Mouse (Mus musculus) embryonic facial prominence, embryonic 11.5 days (tissue): ENCODE data around the gene Prkd1. TPM values are rescaled to one million over a fixed set of nuclear protein-coding genes. Genes with fewer than 3 reads are reported as not detected.

Experiments used
- ATAC-seq: fragments of 200-750 bp; cut with Nextera tagmentation; replicated peaks from 2 replicates; pipeline ENCODE4 v1.8.0; 2017; ENCODE audit warnings: low read depth; ENCODE audit not compliant: insufficient number of reproducible peaks, low FRiP score, low TSS enrichment
- DNase-seq: peaks from one replicate; pipeline ENCODE4 v3.0.0-alpha.2; 2015; ENCODE audit warnings: low spot score
- H3K27ac ChIP-seq: fragments of 300-500 bp; sonication (generic); replicated peaks from 2 replicates; pipeline ENCODE4 v1.5.1; 2014; ENCODE audit warnings: mild to moderate bottlenecking, low read depth, low read length, control low read depth
- H3K27me3 ChIP-seq: fragments of 300-500 bp; sonication (generic); 2 replicates; pipeline ENCODE4 v1.6.1; 2014; ENCODE audit warnings: mild to moderate bottlenecking, low read length, moderate library complexity, mixed read lengths; ENCODE audit not compliant: control insufficient read depth, insufficient read depth
- H3K36me3 ChIP-seq: fragments of 300-500 bp; sonication (generic); replicated peaks from 2 replicates; pipeline ENCODE4 v1.6.1; 2014; ENCODE audit warnings: low read depth, mild to moderate bottlenecking, low read length, moderate library complexity, mixed read lengths; ENCODE audit not compliant: control insufficient read depth, insufficient read depth
- H3K4me1 ChIP-seq: fragments of 300-500 bp; sonication (generic); 2 replicates; pipeline ENCODE4 v1.6.1; 2014; ENCODE audit warnings: low read length, mixed read lengths; ENCODE audit not compliant: control insufficient read depth, insufficient read depth
- H3K4me2 ChIP-seq: fragments of 300-500 bp; sonication (generic); 2 replicates; pipeline ENCODE4 v1.6.1; 2014; ENCODE audit warnings: low read depth, mild to moderate bottlenecking, control low read depth, low read length, moderate library complexity
- H3K4me3 ChIP-seq: fragments of 300-500 bp; sonication (generic); 2 replicates; pipeline ENCODE4 v1.5.1; 2014; ENCODE audit warnings: low read depth, low read length, control low read depth
- H3K9ac ChIP-seq: fragments of 300-500 bp; sonication (generic); replicated peaks from 2 replicates; pipeline ENCODE4 v1.6.1; 2014; ENCODE audit warnings: mild to moderate bottlenecking, control low read depth, low read length
- H3K9me3 ChIP-seq: fragments of 300-500 bp; sonication (generic); replicated peaks from 2 replicates; pipeline ENCODE4 v1.6.1; 2016; ENCODE audit warnings: mild to moderate bottlenecking, low read length, inconsistent platforms, mixed read lengths; ENCODE audit not compliant: control insufficient read depth
- WGBS: fragments of 180-500 bp; shearing (Covaris S2); extraction: QIAGEN DNeasy Blood & Tissue Kit; methylation state at CpG from one replicate; pipeline ENCODE4 v1.1.7; 2014; 5-methylcytosine and 5-hydroxymethylcytosine counted together
- polyA plus RNA-seq: library from polyadenylated mRNA; unstranded; fragments of >200 nt; fragmentation: Nextera tagmentation; extraction: Ambion mirVana; gene quantifications from 2 replicates; pipeline ENCODE4 v1.2.1, GENCODE M21; 2014

The Prkd1 gene
- polyA plus RNA-seq, 1 experiment from 2014 or later = 7.3 TPM

GRCm38 (mm10) chr12:50451761-50452160, 197.1 kb downstream of the Prkd1 start:
- Histone ChIP-seq H3K4me1 (no peaks in the 10 kb centered on the region), H3K36me3 (no peaks in the 10 kb centered on the region), H3K9ac (no peak overlapping the region), H3K4me2 (no peak overlapping the region), H3K27ac (no peak overlapping the region), H3K9me3 (no peaks in the 10 kb centered on the region), H3K27me3 (no peaks in the 10 kb centered on the region), H3K4me3 (no peak overlapping the region)
- ATAC-seq (no peak), DNase-seq (no peak)
- 95% methylated on average over 3 of the region's 3 CpGs for WGBS

- WGBS = 66% methylated on average over 6 of the region's 6 CpGs
- H3K27ac ChIP-seq = no peak overlapping the region
- DNase-seq (no peak), ATAC-seq (no peak)
- no peak overlapping the region for H3K4me3 ChIP-seq
- no peak overlapping the region for H3K4me2 ChIP-seq
- no peaks in the 10 kb centered on the region for H3K36me3 ChIP-seq
- H3K9me3 ChIP-seq = no peaks in the 10 kb centered on the region
- H3K27me3 ChIP-seq = no peaks in the 10 kb centered on the region
- H3K4me1 ChIP-seq = no peaks in the 10 kb centered on the region
- H3K9ac ChIP-seq = no peak overlapping the region
Measured at GRCm38 (mm10) chr12:50436660-50437059, 212.2 kb downstream of the Prkd1 start.

GRCm38 (mm10) chr12:50430129-50430703, 218.7 kb downstream of the Prkd1 start:
- no peak for ATAC-seq
- H3K27me3 ChIP-seq = no peaks in the 10 kb centered on the region
- H3K4me1 ChIP-seq = no peaks in the 10 kb centered on the region
- H3K36me3 ChIP-seq = no peaks in the 10 kb centered on the region
- WGBS = 79% methylated on average over 5 of the region's 5 CpGs
- H3K9ac ChIP-seq = no peak overlapping the region
- no peak overlapping the region for H3K4me2 ChIP-seq
- H3K27ac ChIP-seq = no peak overlapping the region
- no peak for DNase-seq
- no peak overlapping the region for H3K4me3 ChIP-seq
- no peaks in the 10 kb centered on the region for H3K9me3 ChIP-seq

GRCm38 (mm10) chr12:50352404-50352803, 296.5 kb downstream of the Prkd1 start:
- H3K4me1 ChIP-seq = no peaks in the 10 kb centered on the region
- ATAC-seq (no peak), DNase-seq (peak; percentile 19)
- H3K4me2 ChIP-seq = no peak overlapping the region
- H3K9ac ChIP-seq = no peak overlapping the region
- H3K9me3 ChIP-seq = no peaks in the 10 kb centered on the region
- H3K27me3 ChIP-seq = no peaks in the 10 kb centered on the region
- 71% methylated on average over 11 of the region's 11 CpGs for WGBS
- H3K36me3 ChIP-seq = no peaks in the 10 kb centered on the region
- no peak overlapping the region for H3K4me3 ChIP-seq
- H3K27ac ChIP-seq = no peak overlapping the region

GRCm38 (mm10) chr12:50333182-50333581, 315.7 kb downstream of the Prkd1 start:
- WGBS = 67% methylated on average over 4 of the region's 4 CpGs

GRCm38 (mm10) chr12:50314634-50315033, 334.3 kb downstream of the Prkd1 start:
- Histone ChIP-seq H3K4me2 (no peak overlapping the region), H3K27ac (no peak overlapping the region), H3K9me3 (no peaks in the 10 kb centered on the region), H3K36me3 (no peaks in the 10 kb centered on the region), H3K4me1 (no peaks in the 10 kb centered on the region), H3K4me3 (no peak overlapping the region), H3K27me3 (no peaks in the 10 kb centered on the region), H3K9ac (no peak overlapping the region)
- ATAC-seq (no peak), DNase-seq (peak; percentile 57)

More at GRCm38 (mm10) chr12:50333182-50333581, 315.7 kb downstream of the Prkd1 start:
- H3K27me3 ChIP-seq = no peaks in the 10 kb centered on the region
- no peak overlapping the region for H3K4me2 ChIP-seq
- H3K36me3 ChIP-seq = no peaks in the 10 kb centered on the region
- no peak for ATAC-seq
- no peak overlapping the region for H3K27ac ChIP-seq
- H3K9me3 ChIP-seq = no peaks in the 10 kb centered on the region
- H3K4me3 ChIP-seq = no peak overlapping the region
- no peaks in the 10 kb centered on the region for H3K4me1 ChIP-seq
- no peak for DNase-seq
- no peak overlapping the region for H3K9ac ChIP-seq

GRCm38 (mm10) chr12:50309276-50309675, 339.6 kb downstream of the Prkd1 start:
- Histone ChIP-seq H3K4me3 (no peak overlapping the region), H3K4me2 (no peak overlapping the region), H3K9me3 (no peaks in the 10 kb centered on the region), H3K36me3 (no peaks in the 10 kb centered on the region), H3K9ac (no peak overlapping the region), H3K27ac (no peak overlapping the region), H3K4me1 (no peaks in the 10 kb centered on the region), H3K27me3 (no peaks in the 10 kb centered on the region)
- WGBS = 74% methylated on average over 3 of the region's 3 CpGs
- ATAC-seq (no peak), DNase-seq (no peak)

GRCm38 (mm10) chr12:50301334-50301733, 347.6 kb downstream of the Prkd1 start:
- Histone ChIP-seq H3K36me3 (no peaks in the 10 kb centered on the region), H3K27ac (no peak overlapping the region), H3K27me3 (no peaks in the 10 kb centered on the region), H3K4me1 (no peaks in the 10 kb centered on the region), H3K9me3 (no peaks in the 10 kb centered on the region), H3K4me3 (no peak overlapping the region), H3K9ac (no peak overlapping the region), H3K4me2 (no peak overlapping the region)
- peak; percentile 57 for DNase-seq
- no peak for ATAC-seq
- 38% methylated on average over 1 of the region's 1 CpGs for WGBS
